Mouse (Mus musculus) CH12.LX (cell line): ENCODE measurements around the gene Smim10l2a. TPM values are rescaled to one million over a fixed set of nuclear protein-coding genes. Genes with fewer than 3 reads are reported as not detected.

Experiments
- DNase-seq: peaks from one replicate; pipeline ENCODE4 v3.0.0-alpha.2; 2013; ENCODE audit errors: extremely low read depth
- H3K27ac ChIP-seq: 2 replicates; pipeline ENCODE4 v1.5.1; 2012; ENCODE audit warnings: low read depth, mild to moderate bottlenecking, control low read depth, moderate library complexity; ENCODE audit not compliant: insufficient read depth
- H3K27me3 ChIP-seq: replicated peaks from 2 replicates; pipeline ENCODE3; 2012; ENCODE audit warnings: inconsistent platforms
- H3K36me3 ChIP-seq, 2 experiments: replicated peaks in 1 of 2; 2 replicates each; pipeline versions ENCODE3 to v1.6.1; 2012; ENCODE audit warnings: inconsistent platforms in 1 of 2, low read length in 1 of 2, mild to moderate bottlenecking in 1 of 2, mixed read lengths in 1 of 2, moderate library complexity in 1 of 2; ENCODE audit not compliant: control insufficient read depth in 1 of 2, insufficient read depth in 1 of 2
- H3K4me1 ChIP-seq, 2 experiments: 2 replicates each; pipeline ENCODE4 v1.6.1; 2012; ENCODE audit warnings: inconsistent platforms in 1 of 2, moderate library complexity in 1 of 2; ENCODE audit not compliant: insufficient read depth in 2 of 2, control insufficient read depth in 1 of 2
- H3K4me2 ChIP-seq: 2 replicates; pipeline ENCODE4 v1.6.1; 2012; ENCODE audit warnings: low read depth, mild to moderate bottlenecking, control low read depth; ENCODE audit not compliant: poor library complexity, insufficient read depth, severe bottlenecking
- H3K4me3 ChIP-seq, 3 experiments: fragments of 150-350 bp in 1 of 3; sonication (generic) in 1 of 3; replicated peaks in 1 of 3; 2 replicates each; pipeline versions ENCODE3 to v1.5.1; 2011 to 2012; ENCODE audit warnings: low read depth in 2 of 3, low read length in 2 of 3, mild to moderate bottlenecking in 2 of 3, moderate library complexity in 2 of 3, control low read depth in 1 of 3, improper control_type of control experiment in 1 of 3, inconsistent platforms in 1 of 3, mixed read lengths in 1 of 3; ENCODE audit not compliant: poor library complexity in 1 of 3
- H3K79me2 ChIP-seq: replicated peaks from 2 replicates; pipeline ENCODE4 v1.6.1; 2012; ENCODE audit warnings: mild to moderate bottlenecking, moderate library complexity; ENCODE audit not compliant: control insufficient read depth, poor library complexity, insufficient read depth, severe bottlenecking; ENCODE audit errors: extremely low read depth
- H3K9ac ChIP-seq: 2 replicates; pipeline ENCODE4 v1.6.1; 2012; ENCODE audit warnings: low read depth, mild to moderate bottlenecking, control low read depth, moderate library complexity; ENCODE audit not compliant: insufficient read depth
- H3K9me3 ChIP-seq: replicated peaks from 2 replicates; pipeline ENCODE3; 2012; ENCODE audit warnings: low read length, inconsistent platforms, mixed read lengths
- BHLHE40 ChIP-seq: IDR thresholded peaks from 2 replicates; pipeline ENCODE4 v1.6.1; 2011; ENCODE audit warnings: mild to moderate bottlenecking, low read depth, low read length, improper control_type of control experiment
- CTCF ChIP-seq, 2 experiments: IDR thresholded peaks in 1 of 2; conservative IDR thresholded peaks in 1 of 2; 2 replicates each; pipeline ENCODE4 v1.5.1; 2011 to 2012; ENCODE audit warnings: low read depth in 2 of 2, low read length in 2 of 2, improper control_type of control experiment in 1 of 2, inconsistent platforms in 1 of 2, mild to moderate bottlenecking in 1 of 2, moderate library complexity in 1 of 2
- E2F4 ChIP-seq: IDR thresholded peaks from 2 replicates; pipeline ENCODE4 v1.6.1; 2011; ENCODE audit warnings: low read depth, low read length, improper control_type of control experiment; ENCODE audit not compliant: insufficient replicate concordance
- EP300 ChIP-seq: IDR thresholded peaks from 2 replicates; pipeline ENCODE4 v1.6.1; 2011; ENCODE audit warnings: low read length, improper control_type of control experiment
- ETS1 ChIP-seq: conservative IDR thresholded peaks from 2 replicates; pipeline ENCODE4 v1.6.1; 2012; ENCODE audit warnings: low read depth, mild to moderate bottlenecking, inconsistent platforms, low read length, improper control_type of control experiment, moderate library complexity
- GABPA ChIP-seq: IDR thresholded peaks from 2 replicates; pipeline ENCODE4 v1.6.1; 2012; ENCODE audit warnings: low read depth, low read length, improper control_type of control experiment, inconsistent platforms; ENCODE audit not compliant: insufficient replicate concordance
- HCFC1 ChIP-seq: IDR thresholded peaks from 2 replicates; pipeline ENCODE4 v1.6.1; 2012; ENCODE audit warnings: low read depth, mild to moderate bottlenecking, inconsistent platforms, low read length, improper control_type of control experiment
- IRF4 ChIP-seq: IDR thresholded peaks from 2 replicates; pipeline ENCODE4 v1.6.1; 2014; ENCODE audit warnings: low read depth, mild to moderate bottlenecking, inconsistent platforms, low read length, improper control_type of control experiment
- JUN ChIP-seq: IDR thresholded peaks from 2 replicates; pipeline ENCODE4 v1.6.1; 2011; ENCODE audit warnings: low read depth, mild to moderate bottlenecking, low read length, improper control_type of control experiment, moderate library complexity; ENCODE audit not compliant: insufficient read depth
- JUND ChIP-seq: conservative IDR thresholded peaks from 2 replicates; pipeline ENCODE4 v1.6.1; 2011; ENCODE audit warnings: low read depth, low read length, improper control_type of control experiment
- KAT2A ChIP-seq: IDR thresholded peaks from 2 replicates; pipeline ENCODE4 v1.6.1; 2012; ENCODE audit warnings: low read length, improper control_type of control experiment, inconsistent platforms; ENCODE audit not compliant: insufficient replicate concordance
- MAX ChIP-seq: IDR thresholded peaks from 2 replicates; pipeline ENCODE4 v1.6.1; 2011; ENCODE audit warnings: low read length, improper control_type of control experiment
- MEF2A ChIP-seq: IDR thresholded peaks from 2 replicates; pipeline ENCODE4 v1.6.1; 2014; ENCODE audit warnings: low read depth, mild to moderate bottlenecking, inconsistent platforms, low read length, improper control_type of control experiment, borderline replicate concordance
- MXI1 ChIP-seq: IDR thresholded peaks from 2 replicates; pipeline ENCODE4 v1.6.1; 2011; ENCODE audit warnings: mild to moderate bottlenecking, low read depth, low read length, improper control_type of control experiment
- MYC ChIP-seq: IDR thresholded peaks from 2 replicates; pipeline ENCODE4 v1.6.1; 2011; ENCODE audit warnings: low read depth, mild to moderate bottlenecking, improper control_type of control experiment, low read length
- NELFE ChIP-seq: IDR thresholded peaks from 2 replicates; pipeline ENCODE4 v1.6.1; 2011; ENCODE audit warnings: low read depth, low read length, improper control_type of control experiment
- NRF1 ChIP-seq: IDR thresholded peaks from 2 replicates; pipeline ENCODE4 v1.6.1; 2014; ENCODE audit warnings: low read depth, mild to moderate bottlenecking, inconsistent platforms, low read length, improper control_type of control experiment, moderate library complexity
- POLR2AphosphoS2 ChIP-seq: IDR thresholded peaks from 2 replicates; pipeline ENCODE4 v1.6.1; 2011; ENCODE audit warnings: low read depth, low read length, improper control_type of control experiment
- RAD21 ChIP-seq: IDR thresholded peaks from 2 replicates; pipeline ENCODE4 v1.6.1; 2011; ENCODE audit warnings: low read depth, mild to moderate bottlenecking, low read length, improper control_type of control experiment, moderate library complexity
- RCOR1 ChIP-seq: conservative IDR thresholded peaks from 2 replicates; pipeline ENCODE4 v1.6.1; 2012; ENCODE audit warnings: low read depth, mild to moderate bottlenecking, inconsistent platforms, low read length, improper control_type of control experiment
- SIN3A ChIP-seq: IDR thresholded peaks from 2 replicates; pipeline ENCODE4 v1.6.1; 2012; ENCODE audit warnings: low read length, improper control_type of control experiment, inconsistent platforms
- SMC3 ChIP-seq: IDR thresholded peaks from 2 replicates; pipeline ENCODE4 v1.6.1; 2011; ENCODE audit warnings: low read depth, low read length, improper control_type of control experiment
- TBP ChIP-seq: conservative IDR thresholded peaks from 2 replicates; pipeline ENCODE4 v1.6.1; 2011; ENCODE audit warnings: low read depth, low read length, improper control_type of control experiment
- USF1 ChIP-seq: IDR thresholded peaks from 2 replicates; pipeline ENCODE4 v1.6.1; 2014; ENCODE audit warnings: low read depth, mild to moderate bottlenecking, inconsistent platforms, low read length, improper control_type of control experiment
- ZC3H11A ChIP-seq: IDR thresholded peaks from 2 replicates; pipeline ENCODE4 v1.6.1; 2012; ENCODE audit warnings: low read depth, mild to moderate bottlenecking, inconsistent platforms, low read length, improper control_type of control experiment
- ZKSCAN1 ChIP-seq: IDR thresholded peaks from 2 replicates; pipeline ENCODE4 v1.6.1; 2012; ENCODE audit warnings: low read depth, inconsistent platforms, low read length, improper control_type of control experiment, borderline replicate concordance
- ZMIZ1 ChIP-seq: IDR thresholded peaks from 2 replicates; pipeline ENCODE4 v1.6.1; 2012; ENCODE audit warnings: low read depth, mild to moderate bottlenecking, inconsistent platforms, low read length, improper control_type of control experiment
- ZNF384 ChIP-seq: IDR thresholded peaks from 2 replicates; pipeline ENCODE4 v1.6.1; 2012; ENCODE audit warnings: low read depth, low read length, improper control_type of control experiment, inconsistent platforms
- dilution Hi-C: fragments of 300-500 bp; cut with MboI; formaldehyde crosslinking; loops from 2 replicates; pipeline ENCODE4 v1.14.3; 2020; ENCODE audit warnings: low sequenced_read_pairs; ENCODE audit not compliant: extremely low pct_unique_long_range_greater_than_20kb, extremely low pct_ligation_motif_present
- in situ Hi-C: fragments of 300-500 bp; cut with MboI; formaldehyde crosslinking; loops from 3 replicates; pipeline ENCODE4 v1.14.3; 2019; ENCODE audit warnings: low sequenced_read_pairs, low pct_ligation_motif_present, low pct_unique_long_range_greater_than_20kb, mixed read lengths
- polyA plus RNA-seq: library from polyadenylated mRNA; unstranded; fragments of >175 nt; gene quantifications from 2 replicates; pipeline ENCODE4 v1.2.1, GENCODE M21; 2012; ENCODE audit warnings: low read depth; ENCODE audit not compliant: insufficient read length
- total RNA-seq, 2 experiments: library from RNA; depleted of rRNA; stranded (reverse); fragments of 300-350 nt in 1 of 2; fragments of >200 nt in 1 of 2; gene quantifications; 2 replicates each; pipeline ENCODE4 v1.2.3; 2012 to 2014

Gene Smim10l2a
- total and polyA plus RNA-seq, 3 experiments = 0.76 to 2.8 (median 1.1) TPM

DNA sequence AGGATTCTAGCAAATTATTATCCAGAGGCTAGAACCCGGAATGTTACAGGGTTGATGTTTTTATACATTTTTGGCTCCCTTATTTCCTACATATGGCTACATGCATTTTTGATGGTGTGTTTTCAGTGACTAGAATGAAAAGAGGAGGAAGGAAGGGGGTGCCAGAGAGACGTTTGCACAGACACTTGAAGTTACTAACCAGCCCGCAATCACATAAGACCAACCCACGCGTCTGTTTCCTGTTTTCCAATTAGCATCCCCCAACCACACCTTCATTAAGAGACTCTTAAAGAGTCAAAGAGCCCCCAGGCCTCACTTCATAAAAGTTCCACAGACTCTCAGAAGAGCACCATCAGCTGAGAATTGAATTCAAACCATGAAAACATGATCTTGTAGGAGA lies 31.7 kb downstream of the Smim10l2a start:
- Histone ChIP-seq H3K27me3 (no peaks in the 10 kb centered on the region), H3K4me3 (no peak overlapping the region), H3K9ac (no peak overlapping the region), H3K79me2 (no peaks in the 10 kb centered on the region), H3K9me3 (peaks cover 5% of the 10 kb centered on the region), H3K4me2 (no peak overlapping the region), H3K27ac (no peak overlapping the region), H3K4me1 (peaks cover 3 to 7% of the 10 kb centered on the region in 2 experiments; a peak in 2 of 4 replicates)
- dilution Hi-C loops = no loop called here
- in situ Hi-C loops = no loop called here
- DNase-seq = no peak
- TF ChIP-seq USF1 (no peak), NELFE (no peak), HCFC1 (no peak), POLR2AphosphoS2 (no peak), ZKSCAN1 (no peak), JUND (no peak), ZNF384 (no peak), SMC3 (no peak), TBP (no peak), BHLHE40 (no peak), MXI1 (no peak), GABPA (no peak), ZC3H11A (no peak), MAX (no peak), CTCF (conservative IDR thresholded peaks at IDR 0.05 in 1 of 2, IDR thresholded peaks at IDR 0.05 in 1 of 2; ENCODE audit: low read depth in 2 of 2, low read length in 2 of 2) (no peak), ETS1 (no peak), RCOR1 (no peak), ZMIZ1 (no peak), SIN3A (no peak), RAD21 (no peak)
- TF ChIP-seq, all 38 proteins: peak for 0
- no peaks in the 10 kb centered on the region for H3K36me3 ChIP-seq

DNA sequence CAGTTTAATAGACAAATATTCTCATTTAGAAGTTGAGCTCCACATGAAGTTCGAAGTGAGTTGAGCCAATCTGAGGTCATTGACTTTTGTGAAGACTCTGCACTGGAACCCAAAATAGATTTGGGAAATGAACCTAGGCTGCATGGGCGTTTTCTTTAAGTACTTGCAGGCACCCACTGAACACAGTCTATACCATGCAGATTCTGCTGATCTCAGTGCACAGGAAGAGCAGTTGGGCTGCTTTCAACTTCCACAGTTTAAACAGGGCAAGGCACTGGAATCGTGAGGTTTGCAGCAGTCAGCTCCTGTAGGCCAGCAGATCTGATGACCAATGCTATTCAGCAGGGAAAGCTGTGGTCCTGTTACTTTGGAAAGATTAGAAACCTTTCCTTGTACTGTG lies 41.9 kb downstream of the Smim10l2a start:
- no peak overlapping the region for H3K27ac ChIP-seq

More for the DNA sequence above, 41.9 kb downstream of the Smim10l2a start:
- H3K36me3 ChIP-seq = no peaks in the 10 kb centered on the region
- no peaks in the 10 kb centered on the region for H3K27me3 ChIP-seq
- DNase-seq = no peak
- dilution Hi-C loops = no loop called here
- H3K4me1 ChIP-seq = peaks cover 0 to 5% of the 10 kb centered on the region in 2 experiments; a peak in 2 of 4 replicates
- in situ Hi-C loops = no loop called here
- H3K9me3 ChIP-seq = no peaks in the 10 kb centered on the region
- H3K79me2 ChIP-seq = no peaks in the 10 kb centered on the region
- no peak for TF ChIP-seq MEF2A
- no peak for TF ChIP-seq NRF1
- TF ChIP-seq MYC = no peak
- no peak for TF ChIP-seq ZNF384
- TF ChIP-seq SMC3 = no peak
- TF ChIP-seq IRF4 = no peak
- TF ChIP-seq JUN = no peak
- TF ChIP-seq EP300 = no peak
- TF ChIP-seq USF1 = no peak
- no peak for TF ChIP-seq E2F4
- no peak for TF ChIP-seq KAT2A
- H3K9ac ChIP-seq = no peak overlapping the region
- no peak overlapping the region for H3K4me3 ChIP-seq
- no peak overlapping the region for H3K4me2 ChIP-seq
